Mouse (Mus musculus) layer of hippocampus, adult 11-12 months (tissue): Measurements from ENCODE around the gene Pde4dip.

Experiments used
- DNase-seq: peaks from one replicate; pipeline ENCODE4 v3.0.0; 2022; ENCODE audit warnings: low spot score

The Pde4dip gene

GRCm38 (mm10) chr3:97649022-97649421, 239.5 kb downstream of the Pde4dip start:
- DNase-seq: no peak

- DNase-seq: no peak
These were observed 240.0 kb downstream of the Pde4dip start for GRCm38 (mm10) chr3:97648518-97648917.

GRCm38 (mm10) chr3:97642001-97642400, 246.5 kb downstream of the Pde4dip start:
- no peak for DNase-seq

- no peak for DNase-seq
These were observed 247.1 kb downstream of the Pde4dip start for GRCm38 (mm10) chr3:97641396-97641795.
